ENCODE assay signal across 8 mouse cellular contexts in genomic region chr4:139130701-139131549, GRCm38 (mm10). TPM values are rescaled to one million over a fixed set of nuclear protein-coding genes. Genes with fewer than 3 reads are reported as not detected.
DNase-seq lines count a peak whose midpoint lies in the region; ATAC-seq lines count a peak whose summit lies in the region.

Gene Minos1, minus strand, starts transcription at chr4:139131113.

- 0 out of 2 replicates have a peak, but pooled peaks cover 2% of the 10 kb centered on the region for H3K36me3 ChIP-seq in heart, embryonic 14.5 days (ENCODE audit: control insufficient read depth, insufficient read depth, low read length)
- peaks cover 10% of the 10 kb centered on the region for H3K36me3 ChIP-seq in liver, embryonic 13.5 days
- no peaks in the 10 kb centered on the region for H3K36me3 ChIP-seq in stomach, embryonic 16.5 days (ENCODE audit: control insufficient read depth, insufficient read depth, low read length)

- H3K27ac ChIP-seq in heart, embryonic 14.5 days (replicated peaks in 1 of 2; ENCODE audit: control insufficient read depth in 1 of 2, insufficient read depth in 1 of 2, low read depth in 2 of 2, low read length in 2 of 2) = peak within 1 kb of the TSS; percentile 94 to 98
- peak within 1 kb of the TSS; percentile 85 for H3K27ac ChIP-seq in liver, embryonic 13.5 days
- H3K27ac ChIP-seq in stomach, embryonic 16.5 days (ENCODE audit: low read length) = peak within 1 kb of the TSS; percentile 90

- no peaks in the 10 kb centered on the region for H3K27me3 ChIP-seq in heart, embryonic 14.5 days (ENCODE audit: control insufficient read depth, insufficient read depth, low read length)
- no peaks in the 10 kb centered on the region for H3K27me3 ChIP-seq in liver, embryonic 13.5 days
- no peaks in the 10 kb centered on the region for H3K27me3 ChIP-seq in stomach, embryonic 16.5 days (ENCODE audit: control insufficient read depth, insufficient read depth, low read length)

- H3K4me1 ChIP-seq in heart, embryonic 14.5 days (ENCODE audit: control insufficient read depth in 2 of 2, insufficient read depth in 2 of 2, low read length in 2 of 2) = peaks cover 2 to 18% of the 10 kb centered on the region in 2 experiments; a peak in 3 of 4 replicates
- peaks cover 36% of the 10 kb centered on the region for H3K4me1 ChIP-seq in liver, embryonic 13.5 days (replicated peaks)
- H3K4me1 ChIP-seq in stomach, embryonic 16.5 days (ENCODE audit: control insufficient read depth, insufficient read depth, low read length) = peaks cover 10% of the 10 kb centered on the region

- H3K9me3 ChIP-seq in heart, embryonic 14.5 days (ENCODE audit: control insufficient read depth, low read length) = no peaks in the 10 kb centered on the region
- H3K9me3 ChIP-seq in liver, embryonic 13.5 days (replicated peaks) = no peaks in the 10 kb centered on the region
- H3K9me3 ChIP-seq in stomach, embryonic 16.5 days (replicated peaks; ENCODE audit: control insufficient read depth, low read length) = no peaks in the 10 kb centered on the region

- H3K4me3 ChIP-seq in heart, embryonic 14.5 days (ENCODE audit: control insufficient read depth in 1 of 2, insufficient read depth in 1 of 2, low read depth in 1 of 2, low read length in 2 of 2) = peak within 1 kb of the TSS; percentile 75 to 97
- H3K4me3 ChIP-seq in liver, embryonic 13.5 days (replicated peaks) = peak within 1 kb of the TSS; percentile 95
- H3K4me3 ChIP-seq in stomach, embryonic 16.5 days (replicated peaks; ENCODE audit: low read length) = peak within 1 kb of the TSS; percentile 99

- peak within 1 kb of the TSS; percentile 90 for H3K4me2 ChIP-seq in heart, embryonic 14.5 days (ENCODE audit: low read length)
- H3K4me2 ChIP-seq in liver, embryonic 13.5 days = peak within 1 kb of the TSS; percentile 92
- peak within 1 kb of the TSS; percentile 91 for H3K4me2 ChIP-seq in stomach, embryonic 16.5 days (ENCODE audit: low read depth, low read length)

- H3K9ac ChIP-seq in heart, embryonic 14.5 days (ENCODE audit: low read length) = peak within 1 kb of the TSS; percentile 96
- H3K9ac ChIP-seq in liver, embryonic 13.5 days = peak within 1 kb of the TSS; percentile 93
- H3K9ac ChIP-seq in stomach, embryonic 16.5 days (ENCODE audit: low read length) = peak within 1 kb of the TSS; percentile 97

- peak; percentile 97 for DNase-seq in c-Kit-negative CD71-positive TER-119-positive erythroid progenitor cells, embryonic 14.5 days (ENCODE audit: low read depth, low spot score)
- peak; percentile 89 for DNase-seq in fibroblast of lung, adult 2 months (ENCODE audit: low read depth)
- DNase-seq in kidney, postnatal 14 days = peak; percentile 99
- peak; percentile 95 for DNase-seq in liver, embryonic 13.5 days
- DNase-seq in neural tube, embryonic 10.5 days (ENCODE audit: extremely low spot score, low spot score) = peak; percentile 98

- under 1% methylated on average over 63 of the region's 63 CpGs for WGBS in heart, embryonic 14.5 days
- WGBS in liver, embryonic 13.5 days (ENCODE audit: insufficient replicate concordance) = under 1% methylated on average over 63 of the region's 63 CpGs
- WGBS in stomach, embryonic 16.5 days = under 1% methylated on average over 63 of the region's 63 CpGs

- peak; percentile 99 for ATAC-seq in CD4-positive, CD25-positive, alpha-beta regulatory T cell, adult 4 months
- peak; percentile 92 for ATAC-seq in heart, embryonic 14.5 days (ENCODE audit: insufficient number of reproducible peaks, insufficient read depth, low FRiP score, low read depth)
- peak; percentile 93 for ATAC-seq in liver, embryonic 13.5 days (ENCODE audit: low read depth)
- ATAC-seq in stomach, embryonic 16.5 days (ENCODE audit: insufficient read depth, low FRiP score) = peak; percentile 98

RNA-seq across cellular contexts. Expression of gene Minos1, which starts in this region (rescaled TPM):
- polyA plus RNA-seq in CD4-positive, CD25-positive, alpha-beta regulatory T cell, adult 4 months (2017; shearing (Covaris generic)) = 100 to 1,000 TPM; 277 to 314 TPM
- polyA plus RNA-seq in heart, embryonic 14.5 days (2014; fragmentation: Nextera tagmentation; extraction: Ambion mirVana) = 761 and 765 TPM in 2 replicates
- 403 and 435 TPM in 2 replicates for polyA plus RNA-seq in liver, embryonic 13.5 days (2015; fragmentation: Nextera tagmentation; extraction: Ambion mirVana)
- 442 and 560 TPM in 2 replicates for polyA plus RNA-seq in stomach, embryonic 16.5 days (2015; fragmentation: Nextera tagmentation; extraction: Ambion mirVana)

Comparison
In these comparisons a context has a peak if more than half of its experiments do, and no peak if none do; other contexts are left out.
1. Peak in every context shown above with its lines: DNase-seq, ATAC-seq, H3K4me3 ChIP-seq and H3K27ac ChIP-seq.